Mouse (Mus musculus): ENCODE measurements at regions not wholly inside any gene's neighbourhood (a gene's known extent, or its start where the extent isn't known, plus 50 kb on each side); places are given as distances from the start of the nearest gene placed in this dataset.

DNA sequence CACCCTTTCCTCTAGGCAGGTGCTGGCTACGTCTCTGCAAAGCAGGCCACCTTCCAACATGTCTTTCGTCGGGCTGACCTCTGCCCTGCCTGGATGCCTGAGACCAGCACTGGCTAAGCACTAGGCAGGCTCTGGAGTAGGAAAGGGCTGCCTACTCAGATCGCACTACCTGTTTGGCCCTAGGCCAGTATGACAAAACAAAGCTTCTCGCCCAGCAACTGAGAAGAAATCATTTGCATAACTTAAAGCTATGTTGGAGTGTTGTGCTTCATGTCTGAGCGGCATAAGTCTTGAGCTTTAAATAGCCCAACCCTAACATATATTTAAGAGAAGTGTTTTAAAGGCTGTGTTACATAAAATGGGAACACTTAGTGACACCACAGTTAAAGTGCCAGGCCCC is 189.9 kb upstream of the Acvr2a start:
- no peak for TF ChIP-seq POLR2A (IDR thresholded peaks at IDR 0.05; ENCODE audit: borderline replicate concordance, control insufficient read depth, low read depth, low read length)
- TF ChIP-seq CTCF (IDR thresholded peaks at IDR 0.05; ENCODE audit: control insufficient read depth, insufficient read depth, low read length): no peak
